Mouse (Mus musculus) myocyte (in vitro differentiated cells): ENCODE results near the gene Fhit. TPM values are rescaled to one million over a fixed set of nuclear protein-coding genes. Genes with fewer than 3 reads are reported as not detected.

Source experiments
- H3K27me3 ChIP-seq: one replicate; pipeline ENCODE4 v1.6.1; 2011; ENCODE audit not compliant: control insufficient read depth, insufficient read depth, insufficient read length
- H3K36me3 ChIP-seq: one replicate; pipeline ENCODE4 v1.6.1; 2011; ENCODE audit not compliant: control insufficient read depth, insufficient read depth
- H3K4me2 ChIP-seq: one replicate; pipeline ENCODE4 v1.6.1; 2011; ENCODE audit warnings: low read depth, control low read depth
- H3K4me3 ChIP-seq: one replicate; pipeline ENCODE4 v1.5.1; 2011; ENCODE audit warnings: mild to moderate bottlenecking, control low read depth, moderate library complexity
- H3K79me2 ChIP-seq: one replicate; pipeline ENCODE4 v1.6.1; 2011; ENCODE audit not compliant: control insufficient read depth, insufficient read depth
- H3ac ChIP-seq: one replicate; pipeline ENCODE4 v1.6.1; 2011; ENCODE audit not compliant: control insufficient read depth, insufficient read length
- CEBPB ChIP-seq: IDR thresholded peaks from 2 replicates; pipeline ENCODE4 v1.6.1; 2011; ENCODE audit warnings: mild to moderate bottlenecking, moderate library complexity; ENCODE audit not compliant: poor library complexity, insufficient read depth, severe bottlenecking
- E2F4 ChIP-seq: IDR thresholded peaks from one replicate; pipeline ENCODE4 v1.6.1; 2011; ENCODE audit warnings: mild to moderate bottlenecking, control low read depth, moderate library complexity; ENCODE audit not compliant: insufficient read depth
- MAX ChIP-seq: IDR thresholded peaks from one replicate; pipeline ENCODE4 v1.6.1; 2011; ENCODE audit warnings: low read depth, mild to moderate bottlenecking, control low read depth
- MYOD1 ChIP-seq, 3 experiments: IDR thresholded peaks; one replicate each; pipeline ENCODE4 v1.6.1; 2011; ENCODE audit warnings: control low read depth in 2 of 3, low read depth in 2 of 3, mild to moderate bottlenecking in 2 of 3, moderate library complexity in 1 of 3; ENCODE audit not compliant: insufficient read length in 2 of 3, control insufficient read depth in 1 of 3
- MYOG ChIP-seq, 3 experiments: IDR thresholded peaks; one replicate each; pipeline ENCODE4 v1.6.1; 2011; ENCODE audit warnings: control low read depth in 2 of 3, low read depth in 2 of 3, mild to moderate bottlenecking in 2 of 3; ENCODE audit not compliant: insufficient read length in 2 of 3, control insufficient read depth in 1 of 3, insufficient read depth in 1 of 3
- POLR2A ChIP-seq: IDR thresholded peaks from one replicate; pipeline ENCODE4 v1.6.1; 2011; ENCODE audit warnings: low read depth, mild to moderate bottlenecking, control low read depth, moderate library complexity; ENCODE audit not compliant: insufficient read length
- POLR2AphosphoS2 ChIP-seq: IDR thresholded peaks from one replicate; pipeline ENCODE4 v1.6.1; 2011; ENCODE audit warnings: low read depth, control low read depth; ENCODE audit not compliant: insufficient read length
- REST ChIP-seq: IDR thresholded peaks from one replicate; pipeline ENCODE4 v1.6.1; 2011; ENCODE audit warnings: mild to moderate bottlenecking, control low read depth, moderate library complexity; ENCODE audit not compliant: insufficient read depth, insufficient read length
- SRF ChIP-seq: IDR thresholded peaks from one replicate; pipeline ENCODE4 v1.6.1; 2011; ENCODE audit warnings: low read depth; ENCODE audit not compliant: control insufficient read depth, insufficient read length
- TCF12 ChIP-seq: IDR thresholded peaks from one replicate; pipeline ENCODE4 v1.6.1; 2011; ENCODE audit warnings: mild to moderate bottlenecking, control low read depth; ENCODE audit not compliant: poor library complexity, insufficient read depth, severe bottlenecking
- TCF3 ChIP-seq: IDR thresholded peaks from one replicate; pipeline ENCODE4 v1.6.1; 2011; ENCODE audit warnings: low read depth, control low read depth; ENCODE audit not compliant: insufficient read length
- USF1 ChIP-seq: IDR thresholded peaks from one replicate; pipeline ENCODE4 v1.6.1; 2011; ENCODE audit warnings: low read depth, mild to moderate bottlenecking, control low read depth, moderate library complexity
- polyA plus RNA-seq: library from polyadenylated mRNA; unstranded; fragments of >200 nt; fragmentation: generic; extraction: Trizol; gene quantifications from one replicate; pipeline ENCODE4 v1.2.1, GENCODE M21; 2012; ENCODE audit warnings: missing spikeins

The Fhit gene
- polyA plus RNA-seq, 1 experiment: not detected

DNA sequence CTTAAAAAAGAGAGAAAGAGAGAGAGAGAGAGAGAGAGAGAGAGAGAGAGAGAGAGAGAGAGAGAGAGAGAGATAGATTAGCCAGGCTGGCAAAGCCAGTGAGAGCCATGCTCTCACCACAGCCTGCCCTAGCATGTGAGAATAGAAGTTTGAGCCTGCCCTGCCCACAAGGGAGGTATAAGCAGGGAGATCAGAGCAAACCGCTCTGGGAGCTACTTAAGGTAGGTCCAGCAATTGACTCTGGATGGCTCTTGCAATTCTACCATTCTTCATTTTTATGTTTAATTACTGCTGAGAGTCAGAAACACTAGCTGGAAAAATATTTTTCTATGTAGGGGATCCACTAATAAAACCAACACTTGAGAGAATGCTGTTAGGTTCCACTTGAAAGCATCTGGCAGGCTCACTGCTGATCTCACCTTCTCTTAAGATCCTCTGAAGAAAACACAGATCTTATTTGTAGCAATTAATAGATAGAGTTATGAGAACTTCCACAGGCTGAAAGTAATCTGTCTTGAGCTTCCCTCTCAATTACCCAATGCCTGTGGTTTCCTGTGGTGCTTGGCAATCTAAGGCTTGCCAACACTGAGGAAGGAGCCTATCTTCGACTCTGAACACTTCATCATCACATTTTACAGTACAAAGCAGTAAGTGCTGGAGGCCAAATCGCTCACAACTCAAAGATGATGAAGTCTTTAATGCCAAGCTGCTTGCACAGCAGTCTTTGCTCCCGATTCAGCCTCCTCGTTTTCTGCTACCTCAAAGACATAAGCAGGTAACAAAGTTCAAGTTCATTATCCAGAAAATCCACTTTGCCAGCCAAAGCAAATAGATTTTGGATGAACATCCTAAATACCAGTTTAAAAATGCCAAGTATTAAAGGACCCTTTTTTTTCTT, 793.8 kb downstream of the Fhit start:
- no peaks in the 10 kb centered on the region for H3K79me2 ChIP-seq
- H3ac ChIP-seq: no peak overlapping the region
- H3K4me3 ChIP-seq: no peak overlapping the region
- no peaks in the 10 kb centered on the region for H3K36me3 ChIP-seq
- H3K27me3 ChIP-seq: no peaks in the 10 kb centered on the region
- TF ChIP-seq TCF12 (no peak), E2F4 (no peak), SRF (no peak), MYOG (IDR thresholded peaks at IDR 0.05; ENCODE audit: control insufficient read depth in 1 of 3, insufficient read depth in 1 of 3, insufficient read length in 2 of 3, low read depth in 2 of 3) (no peak), MAX (no peak), USF1 (no peak), POLR2AphosphoS2 (no peak), TCF3 (no peak), CEBPB (no peak), POLR2A (no peak), REST (no peak), MYOD1 (IDR thresholded peaks at IDR 0.05; ENCODE audit: control insufficient read depth in 1 of 3, insufficient read length in 2 of 3, low read depth in 2 of 3) (no peak)
- H3K4me2 ChIP-seq: no peak overlapping the region

DNA sequence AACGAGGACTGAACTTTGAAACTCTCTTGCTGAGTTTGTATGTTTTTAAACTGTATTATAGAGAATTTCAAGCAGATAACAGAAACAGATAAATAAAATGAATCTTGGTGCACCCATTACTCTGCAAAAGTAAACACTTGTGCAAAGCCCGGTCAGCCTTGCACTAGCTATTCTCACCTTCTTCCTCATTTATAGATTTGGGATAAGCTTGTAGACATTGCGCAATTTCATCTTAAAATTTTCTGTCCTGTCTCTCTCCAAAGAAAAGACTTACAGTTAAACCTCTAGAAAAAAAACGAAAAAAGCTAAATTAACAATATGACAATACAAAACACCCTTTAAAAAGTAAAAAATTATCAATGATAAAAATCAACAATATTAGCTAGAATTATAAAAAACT, 795.0 kb downstream of the Fhit start:
- H3K4me3 ChIP-seq: no peak overlapping the region
- no peaks in the 10 kb centered on the region for H3K27me3 ChIP-seq
- TF ChIP-seq SRF (no peak), POLR2A (no peak), MYOD1 (IDR thresholded peaks at IDR 0.05; ENCODE audit: control insufficient read depth in 1 of 3, insufficient read length in 2 of 3, low read depth in 2 of 3) (no peak), REST (no peak), POLR2AphosphoS2 (no peak), TCF12 (no peak), E2F4 (no peak), MAX (no peak), CEBPB (no peak), MYOG (IDR thresholded peaks at IDR 0.05; ENCODE audit: control insufficient read depth in 1 of 3, insufficient read depth in 1 of 3, insufficient read length in 2 of 3, low read depth in 2 of 3) (no peak)
- H3K79me2 ChIP-seq: no peaks in the 10 kb centered on the region
- H3K4me2 ChIP-seq: no peak overlapping the region
- H3ac ChIP-seq: no peak overlapping the region
- no peaks in the 10 kb centered on the region for H3K36me3 ChIP-seq

DNA sequence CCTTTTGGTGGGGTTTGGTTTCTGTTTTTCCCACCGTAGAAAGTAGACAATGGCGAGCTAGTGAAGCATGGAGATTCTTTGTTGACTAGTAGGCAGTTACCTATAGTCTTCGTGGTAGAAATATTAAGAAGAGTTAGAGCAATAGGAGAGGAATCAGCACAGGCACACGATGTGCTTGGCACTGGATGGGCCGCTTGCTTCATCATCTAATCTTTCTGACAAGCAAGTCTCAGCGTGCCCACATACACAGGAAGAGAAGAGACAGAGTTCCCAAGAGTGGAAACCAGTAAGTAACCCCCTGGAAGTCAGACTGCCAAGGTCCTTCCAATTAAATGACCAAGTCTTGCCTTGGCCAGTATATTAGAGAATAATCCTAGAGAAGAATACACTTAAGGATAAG, 797.6 kb downstream of the Fhit start:
- Histone ChIP-seq H3K79me2 (no peaks in the 10 kb centered on the region), H3K4me3 (no peak overlapping the region), H3K36me3 (no peaks in the 10 kb centered on the region), H3K4me2 (no peak overlapping the region), H3K27me3 (no peaks in the 10 kb centered on the region), H3ac (no peak overlapping the region)
- no peak for TF ChIP-seq POLR2A
- TF ChIP-seq MAX: no peak
- no peak for TF ChIP-seq MYOD1 (IDR thresholded peaks at IDR 0.05; ENCODE audit: control insufficient read depth in 1 of 3, insufficient read length in 2 of 3, low read depth in 2 of 3)
- TF ChIP-seq TCF12: no peak
- no peak for TF ChIP-seq SRF
- no peak for TF ChIP-seq POLR2AphosphoS2
- TF ChIP-seq E2F4: no peak
- TF ChIP-seq USF1: no peak
- TF ChIP-seq MYOG (IDR thresholded peaks at IDR 0.05; ENCODE audit: control insufficient read depth in 1 of 3, insufficient read depth in 1 of 3, insufficient read length in 2 of 3, low read depth in 2 of 3): no peak
- no peak for TF ChIP-seq TCF3
- no peak for TF ChIP-seq CEBPB
- no peak for TF ChIP-seq REST

DNA sequence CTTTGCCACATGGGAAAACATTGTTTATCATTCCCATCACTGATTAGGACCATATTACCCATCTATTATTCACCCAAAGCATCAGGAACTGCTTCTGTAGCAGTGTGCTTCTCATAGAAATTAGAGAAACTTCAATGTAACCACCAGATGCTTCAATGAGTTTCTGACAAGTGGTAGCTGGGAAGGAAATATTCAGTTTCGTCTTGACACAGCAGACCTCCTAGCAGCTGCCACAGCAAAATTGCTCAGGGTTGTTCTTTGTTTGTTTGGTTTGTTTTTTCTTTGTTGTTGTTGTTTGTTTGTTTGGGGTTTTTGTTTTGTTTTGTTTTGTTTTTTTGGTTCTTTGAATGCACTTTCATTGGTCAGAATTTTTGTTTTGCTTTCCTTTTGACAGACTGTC, 798.5 kb downstream of the Fhit start:
- no peaks in the 10 kb centered on the region for H3K36me3 ChIP-seq
- no peak overlapping the region for H3K4me2 ChIP-seq
- no peak overlapping the region for H3ac ChIP-seq
- TF ChIP-seq MYOD1 (IDR thresholded peaks at IDR 0.05; ENCODE audit: control insufficient read depth in 1 of 3, insufficient read length in 2 of 3, low read depth in 2 of 3) (no peak), SRF (no peak), POLR2A (no peak), MYOG (IDR thresholded peaks at IDR 0.05; ENCODE audit: control insufficient read depth in 1 of 3, insufficient read depth in 1 of 3, insufficient read length in 2 of 3, low read depth in 2 of 3) (no peak), TCF3 (no peak), CEBPB (no peak), E2F4 (no peak)
- H3K27me3 ChIP-seq: no peaks in the 10 kb centered on the region
- no peaks in the 10 kb centered on the region for H3K79me2 ChIP-seq
- H3K4me3 ChIP-seq: no peak overlapping the region

DNA sequence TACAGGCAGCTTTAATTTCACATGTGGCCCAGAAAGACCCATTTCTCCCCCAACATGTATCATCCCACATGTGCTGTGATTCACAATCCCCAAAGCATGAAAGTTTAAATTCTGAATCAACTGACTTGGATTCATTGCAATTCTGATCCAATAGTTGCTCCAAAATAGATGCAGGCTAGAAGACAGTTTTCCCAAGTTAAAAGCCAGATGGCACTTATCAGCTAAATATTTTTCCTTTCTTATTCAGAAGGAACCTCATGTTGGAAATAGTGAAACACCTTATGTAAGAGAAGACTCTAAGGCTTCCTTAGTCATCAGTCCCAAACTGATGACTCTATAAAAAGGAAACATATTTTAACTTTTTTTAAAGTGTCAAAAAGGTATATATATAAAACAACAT, 815.9 kb downstream of the Fhit start:
- Histone ChIP-seq H3K36me3 (no peaks in the 10 kb centered on the region), H3K79me2 (no peaks in the 10 kb centered on the region), H3K4me2 (no peak overlapping the region), H3ac (no peak overlapping the region), H3K27me3 (no peaks in the 10 kb centered on the region), H3K4me3 (no peak overlapping the region)
- no peak for TF ChIP-seq POLR2A
- TF ChIP-seq SRF: no peak
- TF ChIP-seq USF1: no peak
- TF ChIP-seq MYOD1 (IDR thresholded peaks at IDR 0.05; ENCODE audit: control insufficient read depth in 1 of 3, insufficient read length in 2 of 3, low read depth in 2 of 3): no peak
- no peak for TF ChIP-seq MYOG (IDR thresholded peaks at IDR 0.05; ENCODE audit: control insufficient read depth in 1 of 3, insufficient read depth in 1 of 3, insufficient read length in 2 of 3, low read depth in 2 of 3)
- no peak for TF ChIP-seq CEBPB
- no peak for TF ChIP-seq TCF3
- no peak for TF ChIP-seq MAX
- TF ChIP-seq REST: no peak
- no peak for TF ChIP-seq POLR2AphosphoS2
- TF ChIP-seq E2F4: no peak
- TF ChIP-seq TCF12: no peak
